Mouse (Mus musculus): ENCODE measurements around the gene Xirp1. TPM values are rescaled to one million over a fixed set of nuclear protein-coding genes. Genes with fewer than 3 reads are reported as not detected.
"Not testable (repeated sequence)": the region's sequence is repeated elsewhere in the genome, so short reads cannot be mapped to it uniquely, and the experiment has no call there.

The Xirp1 gene
- polyA plus RNA-seq, 1 experiment from 2014 or later: 0.25 TPM

GRCm38 (mm10) chr9:120013251-120013820 is 10.1 kb downstream of the Xirp1 start:
- Histone ChIP-seq H3K4me1 (no peaks in the 10 kb centered on the region), H3K27me3 (replicated peaks) (peaks cover 4% of the 10 kb centered on the region; the same call in 1 of the 2 replicates), H3K9me3 (no peaks in the 10 kb centered on the region), H3K36me3 (no peaks in the 10 kb centered on the region), H3K9ac (no peak overlapping the region), H3K4me2 (replicated peaks) (no peak overlapping the region), H3K4me3 (no peak overlapping the region), H3K27ac (no peak overlapping the region)
- WGBS: 74% methylated on average over 11 of the region's 11 CpGs
- ATAC-seq (ENCODE audit: low FRiP score, low read depth): no peak

DNA sequence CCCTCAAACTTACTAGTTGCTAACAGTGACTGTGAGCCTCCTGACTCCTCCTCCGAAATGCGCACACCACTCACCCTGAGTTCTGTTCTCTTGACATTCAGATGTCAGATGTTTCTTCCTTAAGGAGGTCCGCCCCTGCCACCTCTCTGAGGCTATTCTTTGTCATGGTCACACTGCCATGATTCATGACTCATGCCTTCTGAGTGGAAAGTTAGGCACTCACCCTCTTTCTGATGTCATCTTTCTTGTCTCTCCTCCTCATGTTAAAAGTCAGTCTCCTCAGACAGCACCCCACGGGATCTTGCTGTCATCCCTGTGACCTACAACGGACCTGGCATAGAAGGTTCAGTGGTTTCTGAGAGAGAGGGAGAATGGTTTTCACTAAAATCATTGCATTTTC is 10.6 kb downstream of the Xirp1 start:
- Histone ChIP-seq H3K4me1 (no peaks in the 10 kb centered on the region), H3K27ac (no peak overlapping the region), H3K36me3 (no peaks in the 10 kb centered on the region), H3K9ac (no peak overlapping the region), H3K27me3 (replicated peaks) (peaks cover 4% of the 10 kb centered on the region; the same call in 1 of the 2 replicates), H3K4me2 (replicated peaks) (no peak overlapping the region), H3K9me3 (peaks cover 5% of the 10 kb centered on the region; the same call in 1 of the 2 replicates), H3K4me3 (no peak overlapping the region)
- WGBS: 84% methylated on average over 5 of the region's 5 CpGs
- ATAC-seq (ENCODE audit: low FRiP score, low read depth): no peak

DNA sequence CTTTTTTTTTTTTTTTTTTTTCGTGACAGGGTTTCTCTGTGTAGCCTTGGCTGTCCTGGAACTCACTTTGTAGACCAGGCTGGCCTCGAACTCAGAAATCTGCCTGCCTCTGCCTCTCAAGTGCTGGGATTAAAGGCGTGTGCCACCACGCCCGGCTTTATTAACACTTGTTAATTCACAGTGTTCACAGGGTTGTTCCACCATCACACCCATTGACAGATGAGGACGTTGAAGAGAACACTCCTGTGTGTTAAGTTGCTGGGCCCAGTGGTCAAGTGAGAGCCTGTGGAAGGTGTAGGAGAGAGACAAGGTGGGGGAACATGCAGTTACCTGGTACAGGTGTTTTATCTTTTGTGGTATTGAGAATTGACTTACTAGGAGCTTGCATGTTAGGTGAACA is 11.2 kb downstream of the Xirp1 start:
- not testable (repeated sequence) for H3K36me3 ChIP-seq; H3K4me2 ChIP-seq (replicated peaks); ATAC-seq (ENCODE audit: low FRiP score, low read depth); H3K4me3 ChIP-seq; H3K27me3 ChIP-seq (replicated peaks); H3K4me1 ChIP-seq; H3K9me3 ChIP-seq; H3K9ac ChIP-seq; H3K27ac ChIP-seq
- WGBS: 89% methylated on average over 6 of the region's 6 CpGs

- Histone ChIP-seq H3K9me3 (peaks cover 7% of the 10 kb centered on the region; the same call in 1 of the 2 replicates), H3K4me2 (replicated peaks) (peak overlapping the region; percentile 92), H3K27me3 (replicated peaks) (peaks cover 4% of the 10 kb centered on the region; the same call in 1 of the 2 replicates), H3K27ac (0 out of 2 replicates have a peak overlapping the region, but pooled peaks have one; percentile 7), H3K4me3 (peak overlapping the region; percentile 48), H3K4me1 (no peaks in the 10 kb centered on the region), H3K9ac (peak overlapping the region; percentile 56; the same call in 1 of the 2 replicates), H3K36me3 (no peaks in the 10 kb centered on the region)
- ATAC-seq (ENCODE audit: low FRiP score, low read depth): peak; percentile 70
- under 1% methylated on average over 10 of the region's 10 CpGs for WGBS
Observed at GRCm38 (mm10) chr9:120011533-120011932, 11.9 kb downstream of the Xirp1 start.

DNA sequence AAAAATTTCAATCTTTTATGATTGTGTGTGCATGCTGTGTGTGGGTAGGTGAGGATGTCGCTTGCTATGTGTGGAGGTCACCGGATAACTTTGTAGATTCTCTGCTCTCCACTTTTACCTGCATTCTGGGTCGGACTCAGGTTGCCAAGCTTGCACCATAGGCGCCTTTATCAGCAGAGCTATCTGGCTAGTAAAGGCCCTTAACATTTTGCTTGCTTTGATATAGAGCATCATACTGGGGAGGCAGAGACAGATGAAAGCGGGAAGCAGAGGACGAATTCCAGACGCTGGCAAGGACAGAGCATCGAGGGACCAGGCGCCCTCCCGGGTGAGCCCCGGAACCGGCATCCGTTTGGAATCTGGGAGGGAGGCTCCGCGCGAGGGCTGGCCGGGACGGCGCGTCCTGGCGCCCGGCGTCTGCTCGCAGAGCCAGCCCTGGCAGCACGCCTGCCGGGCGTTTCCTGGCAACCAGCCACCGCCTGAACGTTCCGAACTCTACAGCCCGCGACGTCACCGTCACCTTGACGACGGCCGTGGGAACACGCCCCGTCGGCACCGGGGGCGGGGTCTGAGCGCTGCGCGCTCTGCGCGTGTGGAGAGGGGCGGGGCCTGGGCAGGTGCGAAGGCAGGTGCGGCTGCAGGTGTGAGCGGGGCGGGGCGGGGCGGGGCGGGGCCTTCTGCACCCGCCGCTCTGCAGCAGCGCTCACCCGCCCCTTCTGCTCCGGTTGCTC is 12.5 kb downstream of the Xirp1 start:
- Histone ChIP-seq H3K36me3 (no peaks in the 10 kb centered on the region), H3K27ac (0 out of 2 replicates have a peak overlapping the region, but pooled peaks have one; percentile 7), H3K4me2 (replicated peaks) (peak overlapping the region; percentile 92), H3K27me3 (replicated peaks) (peaks cover 4% of the 10 kb centered on the region; the same call in 1 of the 2 replicates), H3K4me1 (no peaks in the 10 kb centered on the region), H3K4me3 (peak overlapping the region; percentile 48), H3K9me3 (peaks cover 7% of the 10 kb centered on the region; the same call in 1 of the 2 replicates), H3K9ac (peak overlapping the region; percentile 56)
- WGBS: 2% methylated on average over 54 of the region's 60 CpGs
- peak; percentile 94 for ATAC-seq (ENCODE audit: low FRiP score, low read depth)

DNA sequence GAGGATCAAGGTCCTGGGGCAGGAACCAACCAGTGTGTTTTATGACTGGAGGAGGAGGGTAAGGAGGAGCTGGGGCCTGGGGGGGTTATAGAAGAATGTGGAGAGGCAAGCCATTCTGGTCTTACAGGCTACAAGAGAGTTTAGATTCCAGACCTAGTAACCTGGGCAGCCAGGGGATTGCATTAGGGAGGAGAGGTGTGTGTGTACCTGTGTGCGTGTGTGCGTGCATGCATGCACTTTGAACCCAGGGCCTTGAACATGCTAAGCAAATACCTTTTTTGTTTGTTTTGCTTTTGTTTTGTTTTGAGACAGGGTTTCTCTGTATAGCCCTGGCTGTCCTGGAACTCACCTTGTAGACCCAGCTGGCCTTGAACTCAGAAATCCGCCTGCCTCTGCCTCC is 13.5 kb downstream of the Xirp1 start:
- H3K4me2 ChIP-seq (replicated peaks): no peak overlapping the region
- WGBS: 97% methylated on average over 3 of the region's 3 CpGs
- H3K36me3 ChIP-seq: no peaks in the 10 kb centered on the region
- H3K9me3 ChIP-seq: peaks cover 7% of the 10 kb centered on the region; the same call in 1 of the 2 replicates
- H3K4me1 ChIP-seq: no peaks in the 10 kb centered on the region
- H3K27ac ChIP-seq: no peak overlapping the region
- no peak overlapping the region for H3K4me3 ChIP-seq
- no peak overlapping the region for H3K9ac ChIP-seq
- ATAC-seq (ENCODE audit: low FRiP score, low read depth): no peak
- H3K27me3 ChIP-seq (replicated peaks): peaks cover 4% of the 10 kb centered on the region; the same call in 1 of the 2 replicates

GRCm38 (mm10) chr9:120009226-120009841 is 14.1 kb downstream of the Xirp1 start:
- no peak overlapping the region for H3K27ac ChIP-seq
- H3K4me3 ChIP-seq: no peak overlapping the region
- ATAC-seq (ENCODE audit: low FRiP score, low read depth): no peak
- no peak overlapping the region for H3K4me2 ChIP-seq (replicated peaks)
- peaks cover 4% of the 10 kb centered on the region; the same call in 1 of the 2 replicates for H3K27me3 ChIP-seq (replicated peaks)
- 65% methylated on average over 7 of the region's 7 CpGs for WGBS
- peaks cover 7% of the 10 kb centered on the region; the same call in 1 of the 2 replicates for H3K9me3 ChIP-seq
- no peaks in the 10 kb centered on the region for H3K36me3 ChIP-seq
- no peak overlapping the region for H3K9ac ChIP-seq
- H3K4me1 ChIP-seq: no peaks in the 10 kb centered on the region

DNA sequence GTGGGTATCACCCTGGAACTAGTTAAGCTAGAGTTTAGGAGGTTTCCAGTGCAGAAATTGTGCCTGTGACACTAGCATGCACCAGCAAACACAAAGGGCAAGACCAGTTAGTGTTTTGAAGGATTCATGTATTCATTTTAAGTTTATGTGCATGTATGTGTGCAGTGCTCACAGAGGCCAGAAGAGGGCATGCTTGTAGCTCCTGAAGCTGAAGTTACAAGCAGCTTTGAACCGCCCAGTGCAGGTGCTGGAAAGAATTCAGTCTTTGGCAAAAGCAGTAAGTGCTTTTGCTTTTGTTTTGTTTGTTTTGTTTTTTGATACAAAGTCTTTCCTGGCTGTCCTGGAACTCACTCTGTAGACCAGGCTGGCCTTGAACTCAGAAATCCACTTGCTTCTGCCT is 15.6 kb downstream of the Xirp1 start:
- no peak overlapping the region for H3K27ac ChIP-seq
- WGBS: 91% methylated on average over 1 of the region's 1 CpGs

DNA sequence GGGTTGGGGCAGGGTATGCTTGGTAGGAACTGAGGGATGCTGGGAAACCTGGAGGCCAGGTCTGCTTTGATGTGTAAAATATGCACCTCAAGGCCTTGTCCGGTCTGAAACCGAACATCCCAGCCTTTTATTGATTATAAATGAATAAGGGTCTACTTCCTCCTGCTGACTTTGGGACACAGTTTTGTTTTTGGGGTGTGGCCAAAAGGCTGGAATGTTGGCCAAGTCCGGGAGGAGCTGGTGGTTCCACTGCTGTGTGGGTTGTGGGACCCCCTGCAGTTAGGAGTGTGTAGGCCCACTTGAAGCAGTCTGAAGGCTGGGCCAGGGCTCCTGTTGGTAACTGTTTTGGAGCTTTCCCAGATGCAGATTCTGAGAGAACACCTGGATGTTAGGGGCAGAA is 17.5 kb downstream of the Xirp1 start:
- Histone ChIP-seq H3K9ac (no peak overlapping the region), H3K27me3 (replicated peaks) (peaks cover 4% of the 10 kb centered on the region; the same call in 1 of the 2 replicates), H3K27ac (no peak overlapping the region), H3K4me1 (peaks cover 6% of the 10 kb centered on the region; the same call in 1 of the 2 replicates), H3K4me2 (replicated peaks) (no peak overlapping the region), H3K4me3 (no peak overlapping the region), H3K36me3 (no peaks in the 10 kb centered on the region), H3K9me3 (peaks cover 7% of the 10 kb centered on the region; the same call in 1 of the 2 replicates)
- 78% methylated on average over 3 of the region's 3 CpGs for WGBS
- no peak for ATAC-seq (ENCODE audit: low FRiP score, low read depth)

More for the DNA sequence above, 15.6 kb downstream of the Xirp1 start:
- H3K4me1 ChIP-seq: no peaks in the 10 kb centered on the region
- no peak for ATAC-seq (ENCODE audit: low FRiP score, low read depth)
- no peak overlapping the region for H3K9ac ChIP-seq
- no peaks in the 10 kb centered on the region for H3K36me3 ChIP-seq
- peaks cover 4% of the 10 kb centered on the region; the same call in 1 of the 2 replicates for H3K27me3 ChIP-seq (replicated peaks)
- no peak overlapping the region for H3K4me3 ChIP-seq
- peaks cover 7% of the 10 kb centered on the region; the same call in 1 of the 2 replicates for H3K9me3 ChIP-seq
- no peak overlapping the region for H3K4me2 ChIP-seq (replicated peaks)

DNA sequence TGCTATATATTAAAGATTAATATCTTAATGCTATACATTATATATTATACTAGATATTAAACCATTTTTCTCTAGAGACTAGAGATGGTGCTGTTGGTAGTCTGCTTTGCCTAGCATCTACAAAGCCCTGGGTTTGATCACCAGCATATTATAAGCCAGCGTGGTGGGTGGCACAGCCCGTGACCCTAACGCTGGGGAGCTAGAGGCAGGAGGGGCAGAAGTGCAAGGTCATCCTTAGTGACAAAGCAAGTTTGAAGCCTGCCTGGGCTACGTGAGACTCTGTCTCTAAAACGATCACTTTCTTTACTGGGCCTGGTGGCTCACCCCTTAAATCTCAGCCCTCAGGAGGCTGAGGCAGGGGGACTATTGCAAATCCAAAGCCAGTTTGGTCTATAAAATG is 20.5 kb downstream of the Xirp1 start:
- Histone ChIP-seq H3K27me3 (replicated peaks) (peaks cover 6% of the 10 kb centered on the region; the same call in 1 of the 2 replicates), H3K9me3 (peaks cover 3% of the 10 kb centered on the region; the same call in 1 of the 2 replicates), H3K36me3 (no peaks in the 10 kb centered on the region), H3K4me1 (peaks cover 6% of the 10 kb centered on the region; the same call in 1 of the 2 replicates), H3K4me3 (no peak overlapping the region), H3K27ac (no peak overlapping the region), H3K9ac (no peak overlapping the region), H3K4me2 (replicated peaks) (no peak overlapping the region)
- ATAC-seq (ENCODE audit: low FRiP score, low read depth): no peak
- 76% methylated on average over 5 of the region's 5 CpGs for WGBS

DNA sequence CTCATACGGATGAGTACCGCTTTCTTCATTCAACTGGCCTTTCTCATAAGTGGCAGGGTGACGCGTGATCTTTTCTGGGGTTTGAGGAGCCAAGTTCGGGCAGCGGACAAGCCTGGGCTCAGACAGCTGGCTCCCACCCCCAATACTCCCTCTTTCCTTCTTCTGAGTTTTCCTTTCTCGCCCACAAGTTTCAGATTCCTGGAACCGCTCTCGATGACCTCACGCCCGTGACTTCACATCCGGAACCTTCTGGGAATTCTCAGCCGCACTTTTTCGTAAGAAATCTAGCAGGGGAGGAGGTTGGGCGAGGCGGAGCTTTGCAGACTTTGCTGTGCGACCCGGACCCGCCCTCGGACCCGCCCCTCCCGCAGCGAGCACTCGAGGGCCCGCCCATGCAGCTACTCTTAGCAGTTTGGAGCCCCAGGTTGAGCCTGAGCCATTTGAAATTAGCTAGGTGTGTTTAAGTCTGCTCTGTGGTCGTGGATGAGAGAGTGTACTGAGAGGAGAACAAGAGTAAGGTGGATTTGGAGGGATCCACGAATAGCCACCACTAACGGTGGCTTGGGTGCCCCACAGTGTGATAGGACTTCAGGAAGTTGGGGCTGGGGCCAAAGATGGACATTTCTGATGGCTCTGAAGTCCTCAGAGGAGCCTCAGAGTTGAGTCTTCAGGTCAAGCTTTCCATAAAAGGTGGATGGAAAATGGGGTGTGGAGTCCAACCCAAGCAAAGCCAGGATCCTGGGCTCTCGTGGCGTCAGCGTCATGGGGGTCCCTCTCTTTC is 21.3 kb downstream of the Xirp1 start:
- peak; percentile 58 for ATAC-seq (ENCODE audit: low FRiP score, low read depth)
- Histone ChIP-seq H3K9me3 (no peaks in the 10 kb centered on the region), H3K4me2 (replicated peaks) (peak overlapping the region; percentile 62), H3K27ac (no peak overlapping the region), H3K36me3 (no peaks in the 10 kb centered on the region), H3K9ac (peak overlapping the region; percentile 29; the same call in 1 of the 2 replicates), H3K4me1 (peaks cover 6% of the 10 kb centered on the region; the same call in 1 of the 2 replicates), H3K27me3 (replicated peaks) (peaks cover 6% of the 10 kb centered on the region; the same call in 1 of the 2 replicates), H3K4me3 (peak overlapping the region; percentile 22)
- 10% methylated on average over 31 of the region's 31 CpGs for WGBS
